Mouse (Mus musculus): ENCODE results near the gene Nvl. TPM values are rescaled to one million over a fixed set of nuclear protein-coding genes. Genes with fewer than 3 reads are reported as not detected.

The Nvl gene
- 27.9 to 34.0 TPM (median 29.6 TPM) in 4 replicates for total RNA-seq (2023)

DNA sequence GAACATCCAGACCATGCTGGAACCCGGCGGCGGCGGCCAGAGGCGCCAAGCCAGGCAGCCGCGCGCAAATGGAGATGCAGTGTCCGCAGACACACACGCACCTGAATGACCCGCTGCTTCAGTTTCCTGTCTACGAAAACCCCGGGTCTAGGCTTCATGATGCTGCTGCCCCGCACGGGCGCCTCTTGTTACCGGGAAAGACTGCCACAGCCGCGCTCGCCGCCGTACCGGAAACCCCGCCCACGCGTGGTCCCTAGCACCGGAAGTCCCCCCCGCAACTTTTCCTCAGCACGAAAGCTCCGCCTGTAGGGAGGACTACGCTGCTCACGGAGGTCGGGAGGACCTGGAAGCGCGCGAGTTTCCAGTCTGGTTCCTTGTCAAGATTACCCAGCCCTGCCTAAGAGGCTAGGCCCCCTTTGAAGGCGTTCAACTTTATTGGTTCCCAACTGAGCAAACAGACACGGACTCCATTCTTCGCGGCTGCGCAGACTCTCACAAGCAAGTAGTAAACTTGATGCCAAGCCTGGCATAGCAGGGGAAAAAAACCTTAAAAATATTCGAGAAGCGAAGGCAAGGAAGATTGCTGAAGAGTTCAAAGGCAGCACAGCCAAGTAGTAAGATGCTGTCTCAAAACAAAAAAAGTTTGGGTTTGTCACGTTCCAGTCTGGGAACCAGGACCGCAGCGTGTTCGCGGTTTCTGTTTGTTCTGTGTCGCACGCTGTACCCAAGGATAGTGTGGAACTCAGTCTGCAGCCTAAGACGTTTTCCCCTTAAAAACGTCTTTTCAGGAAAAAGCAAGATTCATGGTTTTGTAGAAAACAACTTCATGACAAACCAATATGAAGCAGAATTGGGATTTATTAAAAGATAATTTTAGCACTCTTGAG, at the start of gene Nvl, which contains the start of gene Cnih4:
Gene Nvl, minus strand, starts transcription at position 255 of the 887 bp plus-strand sequence.
Gene Cnih4, plus strand, starts transcription at position 744 of the 887 bp plus-strand sequence.

DNA sequence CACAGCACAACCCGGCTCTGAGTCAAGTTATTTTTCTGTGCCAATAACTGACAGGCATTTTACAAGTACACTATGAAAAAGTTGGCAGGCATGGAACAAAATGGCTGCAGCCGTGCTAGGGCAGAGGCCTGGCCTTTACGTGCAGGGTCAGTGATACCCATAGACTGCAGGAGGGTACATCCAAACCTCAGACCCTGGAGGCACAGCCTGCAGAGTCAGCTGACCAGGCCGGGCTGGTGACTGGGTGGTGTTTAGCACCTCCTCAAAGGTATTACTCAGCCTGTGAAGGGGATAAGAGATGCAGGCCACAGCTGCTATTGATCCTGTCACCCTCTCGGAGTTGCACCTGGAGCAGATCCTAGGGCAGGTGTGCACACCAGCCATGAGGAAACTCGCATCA, 93.1 kb downstream of the Nvl start, which contains the start of gene 9130409I23Rik:
Gene 9130409I23Rik, plus strand, starts transcription at position 301 of the 400 bp plus-strand sequence.

Other genes starting within 250 kb of the Nvl start
- 20.3 to 23.2 TPM (median 21.3 TPM) in 4 replicates for gene Pycr2, start 239.9 kb downstream of the Nvl start, total RNA-seq (2023)
- not detected in 4 replicates for gene Lefty1, start 209.2 kb downstream of the Nvl start, total RNA-seq (2023)
- gene Tmem63a, start 201.9 kb downstream of the Nvl start, total RNA-seq (2023): 28.9 to 37.7 TPM (median 31.3 TPM) in 4 replicates
- 85.7 to 97.0 TPM (median 88.5 TPM) in 4 replicates for gene Ephx1, start 123.3 kb downstream of the Nvl start, total RNA-seq (2023)
- gene 9130409I23Rik, start 93.0 kb downstream of the Nvl start, total RNA-seq (2023): not detected in 4 replicates
- 23.4 to 33.1 TPM (median 27.7 TPM) in 4 replicates for gene Cnih4, start 489 bp upstream of the Nvl start, total RNA-seq (2023)
- gene Wdr26, start 67.8 kb upstream of the Nvl start, total RNA-seq (2023): 289 to 319 TPM (median 291 TPM) in 4 replicates
- not detected in 4 replicates for gene Cnih3, start 208.4 kb upstream of the Nvl start, total RNA-seq (2023)